Mouse (Mus musculus) gastrocnemius, postnatal 25 days (tissue): Measurements from ENCODE around the gene Gm5799. TPM values are rescaled to one million over a fixed set of nuclear protein-coding genes. Genes with fewer than 3 reads are reported as not detected.
"Not testable (repeated sequence)": the region's sequence is repeated elsewhere in the genome, so short reads cannot be mapped to it uniquely, and the experiment has no call there.

Experiments used
- DNase-seq: peaks from one replicate; pipeline ENCODE4 v3.0.0; 2022
- long read RNA-seq, 2 experiments: library from polyadenylated mRNA; stranded (forward); transcript quantifications; one replicate each; pipeline ENCODE4 v2.0.0; 2021
- total RNA-seq, 2 experiments: library from RNA; stranded (reverse); gene quantifications; 1 replicate in 1 of 2; 2 replicates in 1 of 2; pipeline ENCODE4 v1.2.3; 2021

The Gm5799 gene
- not detected for total RNA-seq
- long read RNA-seq, experiment 1 = 0 reads
- long read RNA-seq, experiment 2 = 0 reads

DNA sequence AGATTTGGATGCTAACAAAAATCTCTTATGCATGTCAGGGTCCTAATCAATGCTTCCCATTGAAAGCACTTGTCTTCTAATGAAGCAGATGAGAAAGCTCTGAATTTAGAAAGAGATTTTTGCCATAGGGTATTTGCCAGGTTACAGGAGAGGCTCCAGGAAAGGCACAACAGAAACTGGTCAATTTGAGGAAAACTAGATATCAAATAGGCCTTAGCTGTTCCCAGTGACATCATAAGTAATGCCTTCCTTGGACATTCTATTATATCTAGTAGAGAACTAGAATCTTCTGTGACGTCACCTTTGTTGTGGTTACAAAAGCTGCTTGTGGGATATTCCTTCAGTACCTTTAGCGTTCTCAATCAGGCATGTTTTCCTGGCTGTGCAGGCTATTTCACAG is at the start of gene Gm5799:
Gm5799 (plus strand) TSS at position 301 of the 400 bp plus-strand sequence.
- DNase-seq = not testable (repeated sequence)

DNA sequence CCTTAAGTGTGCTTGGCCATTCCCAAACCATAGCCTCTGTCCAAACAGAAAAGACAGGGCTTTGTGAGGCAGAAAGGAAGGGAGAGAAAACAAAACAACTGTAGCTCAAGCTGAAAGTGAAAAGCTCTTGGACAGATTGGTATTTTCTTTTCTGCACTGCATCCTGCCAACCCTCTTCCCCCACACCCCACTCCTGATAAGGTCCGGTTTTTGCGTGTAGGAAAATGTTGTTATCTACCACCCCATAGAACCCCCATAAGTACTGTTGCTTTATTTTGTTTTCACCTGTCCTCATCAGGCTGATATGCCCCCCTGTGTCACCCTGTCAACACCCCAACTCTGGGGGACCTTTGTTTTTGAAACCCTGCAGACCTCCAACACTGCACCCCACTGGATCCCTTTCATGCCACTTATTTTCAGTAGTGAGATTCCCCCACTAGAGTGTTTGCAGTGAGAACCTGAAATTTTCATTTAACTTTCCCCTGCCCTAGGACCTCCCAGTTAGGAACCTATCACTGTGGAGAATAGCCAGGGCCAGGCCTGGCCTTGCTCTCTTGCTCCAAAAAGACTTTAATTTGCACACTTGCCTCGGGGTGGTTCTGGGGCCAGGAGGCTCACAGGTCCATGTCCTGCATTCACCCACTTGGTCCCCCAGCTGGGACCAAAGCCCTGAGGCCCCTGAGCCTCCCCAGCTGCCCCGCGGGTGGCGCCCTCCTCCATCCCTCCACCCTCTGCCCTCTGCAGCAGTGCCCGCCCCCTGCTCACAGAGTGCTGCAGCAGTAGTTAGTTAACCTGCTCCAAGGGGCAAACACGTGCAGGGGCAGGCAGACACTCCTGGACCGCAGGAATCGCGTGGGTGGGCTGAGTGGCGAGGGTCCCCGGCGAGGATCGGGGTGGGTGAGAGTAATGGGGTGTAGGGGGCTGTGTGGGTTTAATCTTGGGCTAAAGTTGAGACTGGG is 12.0 kb upstream of the Gm5799 start:
- not testable (repeated sequence) for DNase-seq

DNA sequence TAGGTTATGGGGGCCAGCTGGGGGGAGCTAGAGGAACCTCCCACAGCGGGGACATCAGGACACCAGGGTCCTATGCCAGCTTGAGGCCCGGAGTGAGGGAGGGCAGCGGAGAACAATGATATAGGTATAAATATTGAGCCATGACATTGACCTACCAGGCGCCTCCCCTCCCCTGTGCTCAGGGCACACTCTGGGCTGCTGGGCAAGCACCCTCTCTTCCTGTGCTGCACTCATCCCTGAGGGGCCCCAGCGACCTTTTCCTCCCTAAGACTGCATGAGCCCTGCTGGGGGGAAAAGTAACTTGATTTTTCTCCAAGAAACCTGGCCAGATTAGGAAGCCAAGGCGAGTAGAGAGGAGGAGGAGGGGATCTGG is 11.4 kb upstream of the Gm5799 start:
- not testable (repeated sequence) for DNase-seq

DNA sequence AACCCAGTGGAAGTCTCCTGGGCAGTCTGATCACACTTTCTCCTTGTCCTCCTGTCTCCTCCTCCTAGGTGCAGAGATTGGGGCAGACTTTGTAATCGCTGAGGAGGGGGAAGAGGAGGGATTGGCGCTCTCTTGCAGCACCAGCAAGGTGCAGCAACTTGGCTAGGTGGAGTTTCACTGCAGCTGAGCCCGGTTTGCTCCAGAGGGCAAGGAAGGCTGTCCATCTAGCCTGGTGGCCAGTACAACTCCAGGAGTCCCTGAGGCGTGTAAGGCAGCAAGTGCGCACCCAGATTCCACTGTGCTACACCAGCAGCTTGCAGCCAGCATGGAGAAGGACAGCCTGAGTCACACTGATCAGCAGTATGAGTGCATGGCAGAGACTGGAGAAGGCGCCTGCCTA is 11.0 kb upstream of the Gm5799 start:
- DNase-seq = peak; percentile 20

DNA sequence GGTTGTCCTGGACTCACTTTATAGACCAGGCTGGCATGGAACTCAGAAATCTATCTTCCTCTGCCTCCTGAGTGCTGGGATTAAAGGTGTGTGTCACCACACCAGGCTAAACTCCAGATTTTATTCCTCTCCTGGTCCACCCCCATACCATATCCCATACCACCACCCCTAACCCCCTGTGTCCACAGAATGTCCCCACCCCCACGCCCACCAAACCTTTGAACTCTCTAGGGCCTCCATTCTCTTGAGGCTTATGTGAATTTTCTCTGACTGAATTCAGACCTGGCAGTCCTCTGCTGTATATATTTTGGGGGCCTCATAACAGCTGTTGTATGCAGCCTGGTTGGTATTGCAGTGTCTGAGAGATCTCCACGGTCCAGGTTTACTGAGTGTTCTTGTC is 5.2 kb upstream of the Gm5799 start:
- DNase-seq = not testable (repeated sequence)

DNA sequence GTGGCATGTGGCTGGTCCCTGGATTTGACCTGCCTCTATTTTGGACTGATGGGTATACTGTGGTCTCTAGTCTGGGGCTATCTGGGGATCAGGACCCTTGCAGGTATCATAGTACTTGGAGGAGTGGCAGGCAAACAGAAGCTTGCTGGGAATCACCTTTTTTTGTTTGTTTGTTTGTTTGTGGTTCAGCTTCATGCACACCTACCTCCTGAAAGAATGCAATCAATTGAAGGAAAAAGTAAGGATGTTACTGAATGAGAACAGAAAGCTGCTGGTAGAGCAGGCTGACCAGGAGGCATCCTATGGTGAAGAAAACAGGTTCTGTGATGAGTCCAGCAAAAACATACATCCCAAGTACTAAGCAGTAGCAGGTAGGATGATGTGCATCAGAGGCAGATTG is 2.9 kb downstream of the Gm5799 start:
- DNase-seq = not testable (repeated sequence)

DNA sequence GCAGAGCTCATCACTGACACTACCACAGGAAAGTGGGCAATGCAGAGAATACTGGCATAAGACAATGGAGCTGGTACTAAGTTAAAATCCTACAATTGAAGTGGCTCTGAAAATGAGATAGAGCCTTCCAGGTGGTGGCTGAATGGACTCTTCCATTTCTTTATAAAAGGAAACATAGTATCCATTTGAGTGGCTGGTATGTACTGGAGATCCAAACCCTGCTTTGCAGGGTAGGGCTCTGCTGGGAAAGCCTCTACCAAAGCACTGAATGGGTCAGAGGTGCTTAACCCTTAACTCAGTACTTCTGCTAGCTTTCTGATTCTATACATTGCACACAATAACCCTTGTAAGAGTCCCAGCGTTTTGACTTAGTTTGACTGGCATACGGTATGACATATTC is 8.9 kb downstream of the Gm5799 start:
- not testable (repeated sequence) for DNase-seq

DNA sequence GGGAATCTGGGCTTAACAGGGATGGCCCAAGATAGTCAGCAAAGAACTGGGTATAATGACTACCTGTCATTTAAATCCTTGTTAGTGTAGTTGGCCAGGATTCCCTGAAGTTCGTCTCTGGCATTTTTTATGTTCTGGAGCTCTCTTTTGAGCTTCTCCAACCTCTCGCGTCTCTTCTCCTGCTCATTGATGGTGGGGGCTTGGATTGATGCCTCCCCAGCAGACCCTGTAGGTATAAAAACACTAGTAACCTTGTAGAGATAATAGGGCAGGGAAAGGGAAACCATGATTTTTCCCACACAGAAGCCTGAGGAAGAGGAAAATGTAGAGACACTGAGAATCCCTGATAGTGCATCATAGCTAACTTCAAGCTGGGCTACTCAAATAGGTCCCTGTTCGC is 34.6 kb downstream of the Gm5799 start:
- DNase-seq = peak; percentile 7

DNA sequence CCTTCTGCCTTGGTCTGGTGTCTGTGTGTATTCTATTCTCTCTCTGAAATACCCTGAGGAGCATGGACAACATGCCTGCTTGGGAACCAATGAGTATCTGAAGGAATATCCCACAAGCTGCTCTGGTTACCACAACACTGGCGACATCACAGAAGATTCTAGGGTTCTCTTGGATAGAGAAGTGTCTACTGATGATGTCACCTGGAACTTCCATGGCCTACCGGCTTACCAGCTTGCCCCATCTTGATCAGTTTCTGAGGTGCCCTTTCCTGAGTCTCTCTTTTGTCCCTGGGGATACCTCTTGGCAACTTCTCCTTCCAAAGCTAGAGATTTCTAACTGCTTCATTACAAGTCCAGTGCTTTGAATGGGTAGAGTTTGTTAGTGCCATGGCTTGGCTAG is 35.7 kb downstream of the Gm5799 start, which contains the start of gene Gm17654:
Gm17654 (minus strand) TSS at position 101 of the 400 bp plus-strand sequence.
- not testable (repeated sequence) for DNase-seq

Other genes starting within 250 kb of the Gm5799 start
- gene Gm8127, start 249.7 kb upstream of the Gm5799 start, total RNA-seq = not detected
- not detected for gene 1700001F09Rik, start 195.8 kb upstream of the Gm5799 start, total RNA-seq
- gene Gm8138, start 127.2 kb upstream of the Gm5799 start, total RNA-seq = not detected
- gene Gm17654, start 35.6 kb downstream of the Gm5799 start, total RNA-seq = not detected
- gene Gm10375, start 64.4 kb downstream of the Gm5799 start, total RNA-seq = not detected
- not detected for gene Gm8165, start 133.6 kb downstream of the Gm5799 start, total RNA-seq
- under 1 TPM; 0.27 to 0.36 TPM for gene Gm7324, start 154.3 kb downstream of the Gm5799 start, total RNA-seq
- gene Gm16506, start 183.9 kb downstream of the Gm5799 start, total RNA-seq = not detected
- not detected for gene Gm6526, start 204.3 kb downstream of the Gm5799 start, total RNA-seq
- gene Gm8180, start 241.2 kb downstream of the Gm5799 start, total RNA-seq = not detected